Mouse (Mus musculus): ENCODE results near the gene Matn3. TPM values are rescaled to one million over a fixed set of nuclear protein-coding genes. Genes with fewer than 3 reads are reported as not detected.

Gene Matn3
- polyA plus RNA-seq, 1 experiment: 0.33 TPM

DNA sequence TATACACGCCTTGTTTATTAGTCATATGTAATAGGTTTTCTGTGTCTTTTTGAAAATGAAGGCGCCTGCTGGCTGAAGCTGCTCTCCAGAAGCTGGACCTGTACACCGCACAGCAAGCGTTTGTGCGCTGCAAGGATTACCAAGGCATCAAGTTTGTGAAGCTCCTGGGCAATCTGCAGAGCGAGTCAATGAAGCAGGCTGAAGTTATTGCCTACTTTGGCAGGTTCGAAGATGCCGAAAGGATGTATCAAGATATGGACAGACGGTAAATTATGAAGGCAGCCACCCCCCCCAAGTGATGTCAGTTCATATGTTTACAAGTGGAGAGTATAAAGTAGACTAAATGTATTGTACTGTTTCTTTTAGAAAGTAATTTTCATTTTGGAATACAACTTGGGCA is 68.6 kb downstream of the Matn3 start:
- no peak overlapping the region for H3K4me3 ChIP-seq (ENCODE audit: insufficient read depth, low read length)
- H3K27ac ChIP-seq (ENCODE audit: insufficient read depth, low read length): no peak overlapping the region
- TF ChIP-seq CTCF (IDR thresholded peaks at IDR 0.05; ENCODE audit: borderline replicate concordance, insufficient read depth, low read length) (no peak), POLR2A (IDR thresholded peaks at IDR 0.05; ENCODE audit: low read depth, low read length) (no peak)
- peaks cover 2% of the 10 kb centered on the region for H3K4me1 ChIP-seq (ENCODE audit: control insufficient read depth, insufficient read depth, low read length)

DNA sequence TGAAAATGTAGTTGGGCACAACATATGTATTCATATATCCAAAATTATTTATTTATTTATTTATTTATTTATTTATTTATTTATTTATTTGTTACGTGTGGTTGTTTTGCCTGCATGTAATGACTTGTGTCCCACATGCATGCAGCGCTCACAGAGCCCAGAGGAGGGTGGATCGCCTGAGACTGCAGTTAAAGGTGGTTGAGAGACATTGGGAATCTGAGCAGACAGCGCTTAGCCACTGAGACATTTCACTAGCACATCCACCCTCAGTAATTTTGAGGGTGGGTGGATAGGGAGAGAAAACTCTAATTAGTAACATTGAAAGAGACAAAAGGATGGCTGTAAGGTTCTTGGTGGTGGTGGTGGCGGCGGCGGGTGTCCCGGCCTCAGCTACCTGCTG is 72.7 kb downstream of the Matn3 start:
- H3K27ac ChIP-seq (ENCODE audit: insufficient read depth, low read length): no peak overlapping the region

DNA sequence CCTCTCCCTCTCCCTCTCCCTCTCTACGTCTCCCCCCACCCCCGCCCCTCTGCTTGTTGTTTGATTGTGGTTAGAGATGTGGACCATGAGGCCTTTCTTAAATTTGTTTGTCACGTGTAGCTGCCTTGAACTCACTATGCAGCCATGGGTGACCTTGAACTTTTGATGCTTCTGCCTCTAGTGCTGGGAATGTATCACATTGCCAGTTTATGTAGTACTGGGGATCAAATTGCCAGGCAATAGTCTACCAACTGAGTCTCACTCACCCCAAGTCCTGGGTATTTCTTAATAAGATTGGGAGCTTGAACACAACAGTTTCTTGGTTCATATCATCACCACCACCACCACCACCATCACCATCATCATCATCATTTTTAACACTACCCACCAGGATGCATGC is 73.3 kb downstream of the Matn3 start:
- TF ChIP-seq POLR2A (IDR thresholded peaks at IDR 0.05; ENCODE audit: low read depth, low read length): no peak
- TF ChIP-seq CTCF (IDR thresholded peaks at IDR 0.05; ENCODE audit: borderline replicate concordance, insufficient read depth, low read length): no peak
- no peak overlapping the region for H3K27ac ChIP-seq (ENCODE audit: insufficient read depth, low read length)
- no peak overlapping the region for H3K4me3 ChIP-seq (ENCODE audit: insufficient read depth, low read length)
- peaks cover 6% of the 10 kb centered on the region for H3K4me1 ChIP-seq (ENCODE audit: control insufficient read depth, insufficient read depth, low read length)

More for the DNA sequence above, 72.7 kb downstream of the Matn3 start:
- TF ChIP-seq POLR2A (IDR thresholded peaks at IDR 0.05; ENCODE audit: low read depth, low read length) (no peak), CTCF (IDR thresholded peaks at IDR 0.05; ENCODE audit: borderline replicate concordance, insufficient read depth, low read length) (no peak)
- Histone ChIP-seq H3K4me3 (ENCODE audit: insufficient read depth, low read length) (no peak overlapping the region), H3K4me1 (ENCODE audit: control insufficient read depth, insufficient read depth, low read length) (peaks cover 6% of the 10 kb centered on the region)

Other genes starting within 250 kb of the Matn3 start
- gene Sdc1, start 176.6 kb upstream of the Matn3 start, polyA plus RNA-seq (2011; ENCODE audit: insufficient read length, low read depth, missing spikeins): 136 and 140 TPM in 2 replicates
- gene Laptm4a, start 26.3 kb upstream of the Matn3 start, polyA plus RNA-seq (2011; ENCODE audit: insufficient read length, low read depth, missing spikeins): 780 and 861 TPM in 2 replicates
- gene Wdr35, start 26.0 kb downstream of the Matn3 start, polyA plus RNA-seq (2011; ENCODE audit: insufficient read length, low read depth, missing spikeins): 31.9 and 33.4 TPM in 2 replicates
- 4.2 and 6.5 TPM in 2 replicates for gene Ttc32, start 82.1 kb downstream of the Matn3 start, polyA plus RNA-seq (2011; ENCODE audit: insufficient read length, low read depth, missing spikeins)